Mouse (Mus musculus): ENCODE results near the gene Slc2a8.

Gene Slc2a8

GRCm38 (mm10) chr2:32928947-32929829, 52.7 kb downstream of the Slc2a8 start:
- no peak for DNase-seq (ENCODE audit: low spot score)

DNA sequence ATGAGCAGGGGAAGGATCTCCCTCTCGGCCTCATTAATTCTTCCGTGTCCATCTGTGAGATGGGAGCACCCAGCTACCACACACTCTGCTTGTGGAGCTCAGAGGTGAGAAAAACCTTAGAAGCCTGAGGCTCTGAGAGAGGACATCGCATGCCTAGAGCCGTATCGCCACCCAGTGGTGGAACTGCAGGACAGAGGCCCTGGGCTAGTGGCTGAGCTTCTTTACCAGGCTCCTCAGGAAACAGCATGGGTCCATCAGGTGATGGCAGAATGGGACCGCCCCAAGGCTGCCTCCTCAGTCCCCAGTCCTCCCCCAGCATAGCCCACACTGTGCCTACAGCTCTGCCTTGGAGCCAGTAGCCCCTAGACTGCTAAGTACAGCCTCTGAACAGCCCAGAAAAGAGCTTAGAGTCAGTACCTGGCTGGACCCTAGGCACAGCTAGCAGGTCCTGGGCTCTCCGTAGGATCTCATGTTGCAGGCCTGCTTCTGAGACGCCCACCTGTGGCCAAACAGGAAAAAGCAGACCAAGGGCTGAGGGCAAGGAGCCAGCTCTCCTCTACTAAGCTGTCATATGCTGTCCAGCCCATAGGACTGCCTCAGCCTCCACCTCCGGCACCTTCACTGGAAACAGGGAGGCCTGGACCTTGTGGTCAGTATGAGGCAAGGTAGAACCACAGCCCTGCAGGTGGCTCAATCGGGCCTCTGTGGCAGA, 53.5 kb downstream of the Slc2a8 start:
- peak; percentile 37 for DNase-seq (ENCODE audit: low spot score)

- DNase-seq (ENCODE audit: low spot score): no peak
Measured at GRCm38 (mm10) chr2:32927624-32928234, 54.2 kb downstream of the Slc2a8 start.

DNA sequence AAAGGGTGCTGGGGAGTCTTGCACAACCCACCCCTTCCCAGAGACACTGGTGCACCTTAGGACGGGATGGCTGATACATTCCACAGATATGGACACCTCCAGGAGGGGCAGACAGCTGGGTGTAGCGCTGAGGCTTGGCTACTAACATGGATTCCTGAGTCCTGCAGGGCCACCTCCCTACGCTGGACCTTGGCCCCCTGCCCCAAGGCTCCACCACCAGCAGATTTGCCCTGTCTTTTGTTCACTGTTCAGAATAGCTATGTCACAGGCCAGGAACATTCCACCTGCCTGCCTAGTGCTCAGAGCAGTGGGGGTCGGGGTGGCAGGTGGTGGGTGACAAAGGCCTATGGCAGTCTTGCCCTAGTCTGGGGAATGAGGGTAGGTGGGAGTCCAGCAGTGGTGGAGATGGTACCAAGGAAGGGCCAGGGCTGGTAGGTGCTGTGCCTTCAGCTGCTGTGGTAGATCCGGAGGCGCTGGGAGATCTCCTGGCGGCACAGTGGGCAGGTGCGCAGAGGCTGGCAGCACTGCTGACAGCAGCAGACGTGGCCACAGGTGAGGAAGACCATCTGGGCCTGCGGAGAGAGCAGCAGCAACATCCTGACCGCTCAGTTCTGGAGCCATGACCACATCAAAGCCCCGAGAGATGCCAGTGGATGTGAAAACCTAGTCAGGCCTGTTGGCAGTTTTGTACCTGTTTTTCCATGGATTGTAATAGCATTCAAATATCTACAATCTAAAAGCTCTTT, 55.4 kb downstream of the Slc2a8 start:
- no peak for DNase-seq (ENCODE audit: low spot score)

DNA sequence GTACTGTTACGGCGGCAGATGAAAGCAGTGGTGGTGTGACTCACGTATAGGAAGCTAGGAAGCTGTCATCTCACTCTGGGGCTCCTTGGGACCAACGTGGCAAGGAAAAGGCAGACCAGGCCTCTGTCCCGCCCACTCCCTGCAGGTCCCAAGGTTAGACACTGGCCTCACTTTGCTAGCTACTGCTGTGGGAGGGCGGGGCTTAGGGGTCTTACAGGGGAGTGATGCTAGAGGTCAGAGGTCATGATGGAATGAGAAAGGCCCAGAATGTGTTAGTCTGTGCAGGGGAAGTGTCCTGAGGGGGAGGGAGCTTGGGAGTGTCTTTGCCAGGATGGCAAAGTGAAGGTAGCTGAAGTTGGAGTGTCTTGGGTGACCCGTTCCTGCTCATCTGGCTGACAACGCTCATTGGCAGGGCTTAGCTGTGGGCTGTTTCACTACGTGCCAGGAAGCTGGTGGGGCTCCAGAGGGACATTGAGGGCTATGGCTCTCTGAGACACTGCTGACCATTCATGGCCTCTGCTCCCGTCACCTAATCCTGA, 57.5 kb downstream of the Slc2a8 start:
- DNase-seq (ENCODE audit: low spot score): no peak

GRCm38 (mm10) chr2:32923551-32924250, 58.2 kb downstream of the Slc2a8 start:
- no peak for DNase-seq (ENCODE audit: low spot score)

All from layer of hippocampus, adult 9-10 months (tissue).